Mouse (Mus musculus) liver, postnatal 0 days (tissue): ENCODE measurements around the gene Pold4. TPM values are rescaled to one million over a fixed set of nuclear protein-coding genes. Genes with fewer than 3 reads are reported as not detected.

Experiments used
- ATAC-seq: fragments of 200-750 bp; cut with Nextera tagmentation; 2 replicates; pipeline ENCODE4 v1.8.0; 2017; ENCODE audit warnings: mild to moderate bottlenecking, moderate library complexity
- DNase-seq: peaks from one replicate; pipeline ENCODE4 v3.0.0-alpha.2; 2016
- H3K27ac ChIP-seq: fragments of 300-500 bp; sonication (generic); 2 replicates; pipeline ENCODE4 v1.5.1; 2014; ENCODE audit warnings: antibody characterized with exemption, moderate library complexity, mild to moderate bottlenecking, low read depth
- H3K27me3 ChIP-seq: fragments of 300-500 bp; sonication (generic); 2 replicates; pipeline ENCODE4 v1.6.1; 2014; ENCODE audit warnings: low read length, control low read depth, mixed read lengths; ENCODE audit not compliant: insufficient read depth
- H3K36me3 ChIP-seq: fragments of 300-500 bp; sonication (generic); replicated peaks from 2 replicates; pipeline ENCODE4 v1.6.1; 2014; ENCODE audit warnings: mild to moderate bottlenecking, control low read depth, low read length, moderate library complexity, mixed read lengths; ENCODE audit not compliant: insufficient read depth
- H3K4me1 ChIP-seq: fragments of 300-500 bp; sonication (generic); 2 replicates; pipeline ENCODE4 v1.6.1; 2014; ENCODE audit warnings: antibody characterized with exemption, mild to moderate bottlenecking, control low read depth; ENCODE audit not compliant: insufficient read depth
- H3K4me2 ChIP-seq: fragments of 300-500 bp; sonication (generic); 2 replicates; pipeline ENCODE4 v1.6.1; 2014; ENCODE audit warnings: low read depth, mild to moderate bottlenecking, low read length, moderate library complexity, mixed read lengths
- H3K4me3 ChIP-seq: fragments of 300-500 bp; sonication (generic); 2 replicates; pipeline ENCODE4 v1.5.1; 2014; ENCODE audit warnings: low read depth, low read length
- H3K9ac ChIP-seq: fragments of 300-500 bp; sonication (generic); replicated peaks from 2 replicates; pipeline ENCODE4 v1.6.1; 2014; ENCODE audit warnings: mild to moderate bottlenecking, moderate library complexity
- H3K9me3 ChIP-seq: fragments of 300-500 bp; sonication (generic); 2 replicates; pipeline ENCODE4 v1.6.1; 2016; ENCODE audit warnings: mild to moderate bottlenecking, control low read depth, low read length, mixed read lengths
- CTCF ChIP-seq: sonication (generic); IDR thresholded peaks from 2 replicates; pipeline ENCODE4 v1.5.1; 2016; ENCODE audit warnings: antibody characterized with exemption, low read depth
- EP300 ChIP-seq: IDR thresholded peaks from 2 replicates; pipeline ENCODE4 v1.6.1; 2016; ENCODE audit warnings: antibody characterized with exemption, low read depth, mild to moderate bottlenecking
- WGBS: fragments of 180-500 bp; shearing (Covaris S2); extraction: QIAGEN DNeasy Blood & Tissue Kit; methylation state at CpG from one replicate; pipeline ENCODE4 v1.1.7; 2014; ENCODE audit not compliant: insufficient replicate concordance; 5-methylcytosine and 5-hydroxymethylcytosine counted together
- polyA plus RNA-seq: library from polyadenylated mRNA; unstranded; fragments of >200 nt; fragmentation: Nextera tagmentation; extraction: Ambion mirVana; gene quantifications from 2 replicates; pipeline ENCODE4 v1.2.1, GENCODE M21; 2015

The Pold4 gene
- polyA plus RNA-seq, result 28.5 and 31.1 TPM in 2 replicates

DNA sequence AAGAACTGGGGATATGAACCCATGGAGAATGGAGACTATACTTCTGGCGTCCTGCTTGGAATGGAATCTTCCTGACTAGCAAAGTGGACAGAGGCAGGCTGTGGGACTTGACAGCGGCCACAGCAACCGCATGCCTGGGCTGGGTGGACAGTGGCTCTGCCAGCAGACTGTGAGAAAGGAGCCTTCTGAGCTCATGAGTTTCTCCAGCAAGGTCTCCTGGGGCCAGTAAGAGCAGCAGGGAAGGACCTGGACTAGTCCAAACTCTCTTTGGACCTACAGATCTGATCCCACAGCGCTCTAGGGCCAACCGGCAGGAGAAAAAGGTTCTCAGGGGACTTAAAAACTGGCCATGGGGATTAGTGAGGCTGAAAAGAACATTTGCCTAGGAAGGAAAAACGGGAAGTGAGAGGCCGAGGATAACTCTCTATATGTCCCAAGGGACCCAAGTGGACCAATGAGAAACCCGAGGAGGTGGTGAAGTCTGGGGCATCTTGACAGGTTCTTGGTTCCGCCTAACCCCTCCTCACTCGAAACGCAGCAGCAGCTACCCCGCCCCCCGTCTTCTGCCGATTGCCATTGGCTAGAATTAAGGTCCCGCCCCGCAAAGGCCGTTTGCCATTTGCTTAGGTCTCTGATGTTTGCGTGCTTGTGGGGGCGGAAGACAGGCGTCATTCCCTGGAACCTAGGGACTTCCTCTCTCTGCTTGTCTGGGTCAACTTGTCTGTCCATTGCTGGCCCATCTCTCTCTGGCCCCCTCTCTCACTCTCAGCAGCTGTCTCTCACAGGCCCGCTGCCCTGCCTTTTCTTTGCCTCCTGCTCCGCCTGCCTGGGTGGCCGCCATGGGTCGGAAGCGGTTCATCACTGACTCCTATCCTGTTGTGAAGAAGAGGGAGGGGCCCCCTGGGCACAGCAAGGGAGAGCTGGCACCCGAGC lies at the start of gene Pold4:
Pold4 (plus strand) TSS at position 647 of the 933 bp plus-strand sequence.
- Histone ChIP-seq H3K4me2 (peak within 1 kb of the TSS; percentile 73), H3K4me1 (peaks cover 35% of the 10 kb centered on the region), H3K9me3 (no peaks in the 10 kb centered on the region), H3K4me3 (peak within 1 kb of the TSS; percentile 56), H3K27me3 (no peaks in the 10 kb centered on the region), H3K36me3 (no peaks in the 10 kb centered on the region), H3K9ac (peak within 1 kb of the TSS; percentile 64), H3K27ac (peak within 1 kb of the TSS; percentile 97)
- peak; percentile 96 for DNase-seq
- TF ChIP-seq EP300 (peak; percentile 57; the same call in 1 of the 2 replicates), CTCF (0 out of 2 replicates have a peak, but pooled peaks have one; percentile 5)
- WGBS, result 11% methylated on average over 26 of the region's 26 CpGs
- ATAC-seq, result peak; percentile 91

DNA sequence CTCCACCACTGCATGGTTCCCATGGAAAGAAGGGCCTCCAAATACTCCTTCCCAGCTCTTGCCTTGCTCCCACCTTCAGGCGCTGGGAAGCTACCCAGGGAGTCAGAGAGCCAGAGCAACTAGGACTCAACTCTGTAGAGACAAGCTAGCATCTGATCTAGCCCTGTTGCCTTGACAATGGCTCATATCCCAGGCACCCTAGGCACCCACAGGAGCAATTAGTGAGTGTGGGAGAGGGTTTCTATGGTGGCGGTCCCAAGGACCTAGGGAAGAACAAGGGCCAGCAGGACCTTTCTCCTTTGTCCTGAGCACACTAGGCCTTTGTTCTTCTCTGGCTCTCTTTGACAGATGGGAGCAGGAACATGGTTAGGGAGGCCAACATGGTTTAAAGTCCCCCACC lies 48.0 kb upstream of the Pold4 start:
- WGBS, result 69% methylated on average over 2 of the region's 2 CpGs
- H3K9me3 ChIP-seq, result no peaks in the 10 kb centered on the region
- TF ChIP-seq CTCF, result no peak
- peaks cover 31% of the 10 kb centered on the region for H3K4me1 ChIP-seq
- 0 out of 2 replicates have a peak, but pooled peaks cover 4% of the 10 kb centered on the region for H3K36me3 ChIP-seq
- H3K4me2 ChIP-seq, result 0 out of 2 replicates have a peak overlapping the region, but pooled peaks have one; percentile 2
- no peak for ATAC-seq
- 0 out of 2 replicates have a peak overlapping the region, but pooled peaks have one; percentile 39 for H3K27ac ChIP-seq
- no peak for DNase-seq
- no peaks in the 10 kb centered on the region for H3K27me3 ChIP-seq
- H3K9ac ChIP-seq, result no peak overlapping the region
- H3K4me3 ChIP-seq, result no peak overlapping the region

DNA sequence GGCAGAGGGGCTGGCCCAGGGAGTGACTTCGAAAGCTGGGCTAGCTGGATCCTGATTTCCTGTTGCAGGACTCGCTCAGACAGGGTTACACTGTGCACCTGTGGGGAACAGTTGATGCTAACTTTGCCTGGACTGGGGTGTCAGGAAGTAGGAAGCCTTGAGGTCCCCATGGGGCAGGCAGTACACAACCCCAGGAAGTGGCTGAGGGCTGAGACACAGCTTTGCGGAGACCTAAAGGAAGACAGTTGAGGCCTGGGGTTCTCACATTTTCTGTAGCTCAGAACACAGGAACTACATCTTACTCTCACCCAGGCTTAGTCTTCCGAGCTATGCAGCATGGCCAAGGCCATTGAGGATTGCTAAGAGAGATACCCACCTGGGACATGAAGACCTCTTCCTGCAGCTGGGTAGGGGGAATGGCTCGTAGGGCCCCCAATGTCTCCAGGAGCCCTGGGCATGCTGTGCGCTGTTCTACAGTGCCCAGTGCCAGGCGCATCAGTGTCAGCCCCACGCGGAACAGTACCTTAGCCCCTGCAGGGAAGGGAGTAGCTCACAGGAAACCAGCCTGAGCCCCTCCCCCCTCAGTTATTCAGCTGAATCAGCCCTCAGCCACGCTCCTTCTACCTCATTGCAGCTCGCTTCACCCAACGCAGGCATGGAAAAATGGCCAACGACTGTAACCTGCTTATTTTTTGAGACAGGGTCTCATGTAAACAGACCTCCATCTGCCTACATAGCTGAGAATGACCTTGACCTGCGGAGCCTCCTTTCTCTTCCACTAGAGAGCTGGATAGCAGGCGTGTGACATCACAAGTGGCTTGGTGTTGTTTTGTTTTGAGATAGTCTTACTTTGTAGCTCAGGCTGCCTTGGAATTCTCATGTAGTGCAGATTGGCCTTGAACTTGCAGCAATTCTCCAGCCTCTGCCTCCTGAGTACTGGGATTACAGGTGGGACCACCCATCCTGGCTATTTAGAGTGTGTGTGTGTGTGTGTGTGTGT lies 46.4 kb upstream of the Pold4 start:
- peak overlapping the region; percentile 79 for H3K27ac ChIP-seq
- DNase-seq, result no peak
- no peaks in the 10 kb centered on the region for H3K36me3 ChIP-seq
- peak; percentile 54 for ATAC-seq
- H3K9me3 ChIP-seq, result no peaks in the 10 kb centered on the region
- peak overlapping the region; percentile 15; the same call in 1 of the 2 replicates for H3K4me2 ChIP-seq
- H3K4me3 ChIP-seq, result no peak overlapping the region
- TF ChIP-seq EP300 (no peak), CTCF (no peak)
- peaks cover 31% of the 10 kb centered on the region for H3K4me1 ChIP-seq
- WGBS, result 34% methylated on average over 15 of the region's 15 CpGs
- H3K9ac ChIP-seq, result no peak overlapping the region
- H3K27me3 ChIP-seq, result no peaks in the 10 kb centered on the region

DNA sequence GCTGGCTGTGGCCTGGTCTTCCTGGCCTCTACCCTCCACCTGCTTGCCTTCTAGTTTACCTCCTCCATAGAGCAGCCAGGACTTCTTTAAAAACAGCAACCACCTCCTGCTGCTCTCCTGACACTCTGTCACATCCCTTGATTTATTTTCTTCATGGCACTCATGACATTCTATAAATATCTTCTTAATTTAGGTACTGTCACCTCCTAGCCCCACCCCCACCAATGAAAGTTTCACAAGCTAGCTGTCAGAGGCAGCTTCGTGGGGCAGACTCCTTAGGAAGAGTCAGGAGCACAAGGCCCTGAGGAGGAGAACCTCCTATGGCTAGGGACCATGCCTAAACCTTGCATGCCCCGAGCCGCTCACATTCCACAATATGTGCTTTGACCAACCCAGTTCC lies 44.4 kb upstream of the Pold4 start:
- Histone ChIP-seq H3K27me3 (no peaks in the 10 kb centered on the region), H3K27ac (no peak overlapping the region), H3K36me3 (no peaks in the 10 kb centered on the region), H3K4me2 (peak overlapping the region; percentile 38), H3K9ac (no peak overlapping the region; the same call in 1 of the 2 replicates), H3K4me3 (no peak overlapping the region), H3K9me3 (no peaks in the 10 kb centered on the region), H3K4me1 (peaks cover 43% of the 10 kb centered on the region)
- TF ChIP-seq CTCF (no peak), EP300 (no peak)
- 54% methylated on average over 3 of the region's 3 CpGs for WGBS
- ATAC-seq (no peak), DNase-seq (no peak)

DNA sequence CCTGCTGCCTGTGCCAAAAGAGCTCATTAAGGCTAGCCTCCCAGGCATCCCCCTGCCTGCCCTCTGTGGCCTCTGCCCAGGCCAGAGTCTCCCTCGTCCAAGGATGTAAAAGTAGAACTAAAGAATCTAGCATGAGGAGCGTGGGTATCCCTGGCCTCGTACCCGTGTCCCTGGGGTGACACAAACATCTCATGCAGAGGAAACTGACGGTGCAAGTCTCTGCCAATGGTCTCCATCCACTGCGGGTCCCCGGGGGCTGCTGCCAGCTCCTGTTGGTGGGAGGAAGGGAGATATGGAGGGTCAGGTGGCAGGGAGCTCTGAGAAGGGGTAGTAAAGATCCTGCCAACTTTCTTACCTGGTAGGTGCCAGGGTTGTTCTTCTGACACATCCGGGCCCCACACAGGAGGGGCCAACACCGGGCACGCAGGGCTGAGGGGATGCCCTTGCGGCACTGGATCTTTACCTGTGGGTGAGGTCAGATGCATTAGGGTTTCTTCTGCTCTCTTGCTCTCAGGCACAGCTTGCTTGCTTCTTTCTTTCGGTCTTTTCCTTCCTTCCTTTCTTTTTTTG lies 42.6 kb upstream of the Pold4 start:
- Histone ChIP-seq H3K9ac (no peak overlapping the region), H3K4me1 (peaks cover 46% of the 10 kb centered on the region), H3K9me3 (no peaks in the 10 kb centered on the region), H3K4me2 (peak overlapping the region; percentile 14; the same call in 1 of the 2 replicates), H3K4me3 (no peak overlapping the region), H3K36me3 (peaks cover 9% of the 10 kb centered on the region), H3K27me3 (no peaks in the 10 kb centered on the region), H3K27ac (no peak overlapping the region)
- TF ChIP-seq CTCF, result no peak
- TF ChIP-seq EP300, result no peak
- no peak for ATAC-seq
- WGBS, result 71% methylated on average over 12 of the region's 12 CpGs
- no peak for DNase-seq
